Mouse (Mus musculus) hindlimb bud, embryonic 11.5 days (tissue): ENCODE results near the gene Sgcd.

Experiments
- DNase-seq: peaks from one replicate; pipeline ENCODE4 v3.0.0-alpha.2; 2012; ENCODE audit warnings: low read depth, low spot score; ENCODE audit errors: extremely low spot score

Gene Sgcd

DNA sequence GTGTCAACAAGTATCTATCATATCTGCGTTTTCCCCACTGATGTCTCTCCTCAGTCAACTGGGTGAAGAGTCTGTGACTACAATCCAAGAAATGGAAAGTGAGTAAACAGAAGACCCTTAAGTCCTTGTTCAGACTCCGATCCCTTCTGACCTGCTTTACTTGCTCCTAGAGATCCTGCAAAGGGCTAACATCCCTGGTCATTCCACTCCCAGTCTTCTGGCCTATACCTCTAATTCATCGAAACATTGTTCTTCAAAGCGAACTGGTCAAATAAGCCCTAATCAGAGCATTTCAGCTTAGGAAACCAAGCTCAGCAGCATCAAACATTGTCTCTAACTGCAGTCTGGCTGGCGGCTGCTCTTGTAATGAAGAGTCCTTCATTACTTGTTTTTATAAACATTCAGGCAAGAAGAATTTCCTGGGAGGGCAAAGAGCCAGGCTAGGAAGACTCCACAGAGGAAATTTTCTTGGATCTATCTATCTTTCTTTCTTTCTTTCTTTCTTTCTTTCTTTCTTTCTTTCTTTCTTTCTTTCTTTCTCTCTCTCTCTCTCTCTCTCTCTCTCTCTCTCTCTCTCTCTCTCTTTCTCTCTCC, 833.8 kb downstream of the Sgcd start:
- DNase-seq, result no peak

DNA sequence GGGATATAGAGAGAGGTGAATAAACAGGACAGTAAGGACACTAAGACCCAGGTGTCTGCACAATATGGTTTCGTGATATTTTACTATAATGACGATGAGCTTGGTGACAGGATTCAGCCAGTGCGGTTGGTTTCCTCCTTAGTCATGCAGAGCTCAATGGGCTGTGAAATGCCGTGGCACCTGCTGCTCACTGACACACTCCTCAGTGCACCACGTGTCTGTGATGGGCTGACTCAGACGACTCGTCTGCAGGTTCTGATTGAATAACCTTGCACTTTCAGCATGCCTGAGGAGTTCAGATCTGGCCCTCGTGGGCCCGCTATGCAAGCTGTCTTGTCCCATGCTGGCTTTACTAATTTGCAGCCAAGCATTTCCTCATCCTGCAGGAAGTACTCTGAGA, 839.2 kb downstream of the Sgcd start:
- DNase-seq, result no peak

DNA sequence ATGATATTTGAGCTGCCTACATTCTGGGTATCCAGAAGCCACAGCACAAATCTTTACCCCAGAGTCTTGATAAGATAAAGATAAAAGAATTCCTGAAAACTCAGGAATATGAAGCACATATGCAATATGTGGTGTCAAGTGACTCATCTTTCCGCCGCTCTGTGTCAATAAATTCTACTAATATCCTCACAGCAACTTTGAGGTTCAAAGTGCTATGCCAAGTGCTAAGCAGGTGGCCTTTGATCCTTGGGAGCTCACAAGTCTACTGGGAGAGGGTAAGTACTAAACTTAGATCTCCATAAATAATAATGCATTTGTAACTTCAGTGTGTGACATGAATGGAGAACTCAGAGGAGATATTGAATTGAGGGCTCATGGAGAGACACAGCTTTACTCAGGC, 848.9 kb downstream of the Sgcd start:
- DNase-seq, result no peak

- no peak for DNase-seq
Observed at GRCm38 (mm10) chr11:47139271-47139670, 849.5 kb downstream of the Sgcd start.

GRCm38 (mm10) chr11:47132410-47132809, 856.4 kb downstream of the Sgcd start:
- DNase-seq, result no peak

- no peak for DNase-seq
Observed at GRCm38 (mm10) chr11:47130432-47130831, 858.3 kb downstream of the Sgcd start.

DNA sequence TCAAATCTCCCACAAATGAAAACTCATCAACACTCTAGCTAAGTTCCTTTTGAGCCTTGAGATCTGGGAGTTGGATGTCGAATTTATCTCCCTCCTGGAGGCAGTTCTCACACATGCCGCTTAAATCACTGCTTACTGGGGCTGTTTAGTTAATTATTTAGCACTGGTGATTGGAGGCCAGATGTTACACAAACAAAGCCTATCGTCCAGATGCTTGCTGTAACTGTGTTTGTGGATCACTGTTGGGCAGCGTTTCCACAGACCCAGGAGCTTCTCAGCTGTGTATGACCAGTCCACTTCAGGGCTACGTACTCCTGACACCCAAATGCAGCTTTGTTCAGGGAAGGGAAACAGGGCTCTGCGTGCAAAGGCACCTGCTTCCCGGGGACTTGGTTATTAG, 858.8 kb downstream of the Sgcd start:
- no peak for DNase-seq

- DNase-seq, result no peak
Observed at GRCm38 (mm10) chr11:47129166-47129565, 859.6 kb downstream of the Sgcd start.

DNA sequence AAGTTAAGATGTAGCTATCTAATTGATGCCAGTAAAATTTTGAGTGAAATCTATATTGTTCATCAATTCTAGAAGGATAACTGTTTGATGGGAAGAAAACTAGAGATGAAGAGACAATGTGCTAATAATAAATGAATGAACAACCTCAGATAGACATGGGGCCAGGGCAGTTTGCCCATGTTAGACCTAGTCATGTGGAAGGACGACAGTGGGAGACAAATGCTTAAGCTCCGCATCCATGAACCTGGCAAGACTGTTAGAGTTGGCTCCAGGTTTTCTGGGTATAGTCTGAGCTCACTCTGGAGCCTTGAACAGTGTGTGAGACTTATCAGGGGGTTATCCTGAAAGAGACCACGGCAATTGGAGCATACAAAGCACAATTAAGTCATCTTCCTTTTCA, 860.4 kb downstream of the Sgcd start:
- no peak for DNase-seq

DNA sequence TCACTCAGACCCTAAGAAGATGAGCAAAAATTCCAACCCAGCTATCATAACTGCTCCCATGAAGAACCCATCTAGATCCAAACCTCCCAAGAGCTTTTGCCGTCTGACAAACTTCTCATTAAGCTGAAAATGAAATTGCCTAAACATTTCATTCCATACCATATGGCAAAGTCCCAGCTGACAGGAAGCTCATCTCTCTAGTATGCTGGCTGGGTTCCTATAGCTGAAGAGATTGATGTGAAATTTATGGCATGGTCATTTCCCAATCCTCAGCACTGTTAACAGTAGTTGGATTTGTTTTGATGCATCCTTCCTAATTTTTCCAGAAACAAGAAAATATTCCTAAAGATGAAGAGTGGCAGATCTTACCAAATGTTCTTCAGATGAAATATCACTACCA, 867.9 kb downstream of the Sgcd start:
- no peak for DNase-seq

DNA sequence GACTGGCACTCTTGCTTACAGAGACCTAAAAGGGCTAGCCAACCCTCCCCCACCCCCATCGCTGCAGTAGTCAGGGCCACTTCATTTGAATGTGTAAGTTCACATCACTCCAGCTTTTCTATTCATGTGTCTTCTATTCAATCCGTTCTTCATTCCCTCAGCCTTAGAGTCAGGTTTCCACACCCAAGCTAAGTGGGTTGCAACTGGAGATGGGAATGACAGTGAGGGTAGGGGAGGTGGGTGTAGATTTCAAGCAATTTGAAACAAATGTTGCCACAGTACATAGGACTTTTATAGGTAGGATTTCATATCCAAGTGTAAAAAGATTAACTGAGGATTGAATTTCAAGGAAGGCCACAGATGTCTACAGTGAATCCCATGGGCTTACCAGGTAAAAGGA, 870.9 kb downstream of the Sgcd start:
- DNase-seq, result no peak

- no peak for DNase-seq
Observed at GRCm38 (mm10) chr11:47114366-47114765, 874.4 kb downstream of the Sgcd start.

DNA sequence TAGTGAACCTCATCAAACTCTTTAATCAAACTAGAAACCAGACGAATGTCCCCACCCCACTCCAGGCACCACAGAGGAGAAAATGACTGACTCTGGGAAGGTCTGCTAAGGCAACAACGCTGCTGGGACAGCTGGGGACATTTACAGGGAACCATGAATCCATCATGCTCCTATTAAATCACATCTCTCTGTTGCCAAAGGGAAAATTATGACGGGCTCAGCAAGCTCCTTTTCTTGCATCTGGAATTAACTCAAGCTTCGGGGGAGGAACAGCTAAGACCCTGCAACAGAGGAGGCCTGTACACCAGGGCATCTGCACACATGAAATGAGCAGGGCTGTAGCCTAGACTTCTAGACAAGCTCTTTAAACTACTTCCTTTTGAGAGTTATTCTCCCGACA, 875.7 kb downstream of the Sgcd start:
- DNase-seq, result no peak

- no peak for DNase-seq
Observed at GRCm38 (mm10) chr11:47110314-47110713, 878.5 kb downstream of the Sgcd start.

- no peak for DNase-seq
Observed at GRCm38 (mm10) chr11:47107661-47108060, 881.1 kb downstream of the Sgcd start.

GRCm38 (mm10) chr11:47093296-47093912, 895.4 kb downstream of the Sgcd start:
- DNase-seq, result no peak

- no peak for DNase-seq
Observed at GRCm38 (mm10) chr11:47082517-47082916, 906.3 kb downstream of the Sgcd start.

GRCm38 (mm10) chr11:47073538-47073937, 915.2 kb downstream of the Sgcd start:
- no peak for DNase-seq

DNA sequence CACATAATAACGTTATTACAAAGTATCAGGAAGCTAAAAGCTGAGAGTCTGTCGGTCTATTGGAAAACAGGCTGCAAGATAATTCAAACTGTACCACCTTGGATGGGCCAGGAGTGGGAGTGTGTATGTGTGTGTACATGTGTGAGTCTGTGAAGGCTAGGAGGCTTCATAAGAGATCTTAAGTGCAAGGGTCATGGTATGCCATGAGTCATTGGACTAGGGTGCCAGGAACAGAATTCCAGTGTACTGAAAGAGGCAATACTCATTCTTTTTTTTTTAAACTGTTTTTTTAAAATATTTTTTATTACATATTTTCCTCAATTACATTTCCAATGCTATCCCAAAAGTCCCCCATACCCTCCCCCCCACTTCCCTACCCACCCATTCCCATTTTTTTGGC, 917.6 kb downstream of the Sgcd start:
- DNase-seq, result no peak

DNA sequence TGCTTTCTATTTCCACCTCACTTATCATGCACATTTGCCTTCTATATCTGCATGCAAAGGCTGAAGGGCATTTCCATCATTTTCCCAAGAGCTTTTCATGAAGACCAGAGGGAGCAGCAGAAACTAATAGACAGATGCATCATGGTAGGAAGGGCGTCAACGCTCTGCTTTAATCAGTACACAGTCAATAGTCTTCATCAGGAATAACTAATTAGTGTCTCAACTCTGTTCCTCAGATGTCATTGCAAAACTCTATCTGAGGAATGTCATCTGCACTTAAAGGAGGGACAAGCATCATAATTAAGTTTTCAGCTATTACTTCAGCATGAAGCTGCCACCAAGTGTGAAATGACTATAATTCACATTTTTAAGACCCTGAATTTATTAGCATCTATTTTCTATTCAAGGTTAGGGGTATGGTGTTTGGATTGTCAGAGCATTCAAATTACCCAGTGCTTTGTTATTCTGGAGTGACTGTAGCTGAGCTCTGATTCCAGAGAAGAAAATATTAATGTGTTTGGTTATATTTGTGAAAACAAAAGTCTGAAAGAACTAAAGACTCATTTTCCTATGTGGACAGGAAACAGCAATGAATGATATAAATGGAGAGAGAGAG, 918.9 kb downstream of the Sgcd start:
- DNase-seq, result no peak

DNA sequence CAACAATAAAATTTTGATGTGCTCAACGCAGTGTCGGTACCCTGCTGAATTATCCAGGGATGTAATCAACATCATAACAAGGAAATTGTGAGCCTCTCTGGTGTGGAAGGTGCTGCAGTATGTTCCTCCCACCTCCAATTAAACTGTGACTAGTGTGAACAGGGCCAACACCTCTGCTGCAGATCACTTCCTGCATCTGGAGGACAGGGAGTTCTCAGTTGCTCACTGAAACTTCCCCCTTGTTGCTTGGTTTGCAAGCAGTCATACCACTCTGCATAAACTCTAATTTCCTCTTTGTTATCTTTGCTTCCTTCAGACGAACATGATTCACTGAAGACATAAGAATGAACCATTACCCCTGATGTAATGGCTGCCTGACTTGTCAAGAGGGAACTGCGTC, 925.1 kb downstream of the Sgcd start:
- DNase-seq, result no peak

GRCm38 (mm10) chr11:47050390-47050789, 938.4 kb downstream of the Sgcd start:
- no peak for DNase-seq

DNA sequence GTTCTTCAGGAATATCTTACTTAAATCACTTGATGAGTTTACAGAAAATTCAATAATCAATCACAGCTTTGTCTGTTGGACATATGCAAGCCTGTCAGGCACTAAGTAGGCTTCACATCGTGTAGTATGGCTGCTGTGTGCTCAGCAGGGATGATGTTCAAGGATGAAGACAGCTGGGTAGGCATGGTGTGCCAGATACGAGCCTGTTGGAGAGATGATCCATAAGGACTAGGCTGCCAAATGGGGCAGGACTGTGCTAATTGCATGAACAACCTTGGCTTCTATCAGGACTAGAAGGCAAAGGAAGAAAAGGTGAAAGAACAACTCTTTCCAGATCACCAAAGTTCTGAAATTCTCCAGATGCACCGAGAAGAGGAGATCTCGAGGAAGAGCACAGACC, 939.0 kb downstream of the Sgcd start:
- no peak for DNase-seq
